In genomic region chr10:115387891-115388290, GRCm38 (mm10) we compare ENCODE assay signal across 12 mouse cellular contexts. TPM values are rescaled to one million over a fixed set of nuclear protein-coding genes. Genes with fewer than 3 reads are reported as not detected.
DNase-seq lines count a peak whose midpoint lies in the region; ATAC-seq and TF ChIP-seq lines count a peak whose summit lies in the region.
"Had no signal": no experiment of that assay in that cellular context is flagged by ENCODE, and none has a peak within 500 bp of the region (broad histone marks: within the 10 kb centered on the region; RNA-seq: fewer than 3 reads in every experiment).

No protein-coding gene starts in this region.

- no peak for ATAC-seq in forebrain, embryonic 12.5 days (ENCODE audit: low FRiP score)
- no peak for ATAC-seq in forebrain, embryonic 11.5 days (replicated peaks; ENCODE audit: low FRiP score)
- ATAC-seq in limb, embryonic 11.5 days (ENCODE audit: insufficient number of reproducible peaks, low FRiP score, low TSS enrichment, low read depth): no peak
- ATAC-seq in midbrain, embryonic 14.5 days (ENCODE audit: low FRiP score, low TSS enrichment): no peak
- no peak for ATAC-seq in frontal cortex, adult (ENCODE audit: low TSS enrichment)
- ATAC-seq in lung, postnatal 0 days: no peak
- ATAC-seq: inflammation-experienced regulatory T-cells, adult 6 months; Patski had no signal

- H3K4me2 ChIP-seq in forebrain, embryonic 12.5 days: peak overlapping the region; percentile 3; the same call in 1 of the 2 replicates
- no peak overlapping the region for H3K4me2 ChIP-seq in forebrain, embryonic 11.5 days (ENCODE audit: low read depth, low read length, severe bottlenecking)
- 0 out of 2 replicates have a peak overlapping the region, but pooled peaks have one; percentile 5 for H3K4me2 ChIP-seq in limb, embryonic 11.5 days (ENCODE audit: low read depth, severe bottlenecking)
- peak overlapping the region; percentile 81 for H3K4me2 ChIP-seq in midbrain, embryonic 14.5 days (ENCODE audit: low read length)
- H3K4me2 ChIP-seq in lung, postnatal 0 days (replicated peaks; ENCODE audit: low read depth, low read length): no peak overlapping the region

- peaks cover 21% of the 10 kb centered on the region; the same call in 1 of the 2 replicates for H3K36me3 ChIP-seq in forebrain, embryonic 12.5 days (replicated peaks)
- no peaks in the 10 kb centered on the region for H3K36me3 ChIP-seq in forebrain, embryonic 11.5 days (ENCODE audit: control insufficient read depth, insufficient read depth, low read length)
- H3K36me3 ChIP-seq in limb, embryonic 11.5 days (ENCODE audit: control insufficient read depth, insufficient read depth, low read length): peaks cover 2% of the 10 kb centered on the region; the same call in 1 of the 2 replicates
- peaks cover 43% of the 10 kb centered on the region for H3K36me3 ChIP-seq in limb, embryonic 10.5 days
- H3K36me3 ChIP-seq in midbrain, embryonic 14.5 days (ENCODE audit: control insufficient read depth, insufficient read depth, low read length): peaks cover 17% of the 10 kb centered on the region
- H3K36me3 ChIP-seq in lung, postnatal 0 days (ENCODE audit: insufficient read depth, low read length): peaks cover 4% of the 10 kb centered on the region; the same call in 1 of the 2 replicates

- H3K4me3 ChIP-seq in forebrain, embryonic 12.5 days (replicated peaks): no peak overlapping the region
- H3K4me3 ChIP-seq in forebrain, embryonic 11.5 days (ENCODE audit: low read depth, low read length): no peak overlapping the region
- H3K4me3 ChIP-seq in limb, embryonic 11.5 days (ENCODE audit: low read depth, low read length): no peak overlapping the region
- no peak overlapping the region for H3K4me3 ChIP-seq in limb, embryonic 10.5 days
- H3K4me3 ChIP-seq in embryonic fibroblast, embryonic 13.5 days (ENCODE audit: insufficient read depth, low read length): peak overlapping the region; percentile 45
- H3K4me3 ChIP-seq in midbrain, embryonic 14.5 days (replicated peaks; ENCODE audit: low read depth, low read length): no peak overlapping the region
- H3K4me3 ChIP-seq in lung, postnatal 0 days (ENCODE audit: low read depth, low read length): no peak overlapping the region
- H3K4me3 ChIP-seq: stomach, embryonic 15.5 days had no signal

- no peak for TF ChIP-seq CTCF in embryonic fibroblast, embryonic 13.5 days (IDR thresholded peaks at IDR 0.05; ENCODE audit: borderline replicate concordance, insufficient read depth, low read length)
- TF ChIP-seq CTCF in lung, postnatal 0 days (IDR thresholded peaks at IDR 0.05): no peak

- no peaks in the 10 kb centered on the region for H3K27me3 ChIP-seq in forebrain, embryonic 12.5 days
- H3K27me3 ChIP-seq in forebrain, embryonic 11.5 days (ENCODE audit: control insufficient read depth, insufficient read depth, low read length): no peaks in the 10 kb centered on the region
- no peaks in the 10 kb centered on the region for H3K27me3 ChIP-seq in limb, embryonic 11.5 days (ENCODE audit: control insufficient read depth, insufficient read depth, low read length)
- no peaks in the 10 kb centered on the region for H3K27me3 ChIP-seq in limb, embryonic 10.5 days (ENCODE audit: low read depth, poor library complexity, severe bottlenecking)
- H3K27me3 ChIP-seq in midbrain, embryonic 14.5 days (ENCODE audit: control insufficient read depth, insufficient read depth, low read length): no peaks in the 10 kb centered on the region
- H3K27me3 ChIP-seq in lung, postnatal 0 days (replicated peaks; ENCODE audit: insufficient read depth, low read length): no peaks in the 10 kb centered on the region
- H3K27me3 ChIP-seq: Patski; stomach, embryonic 15.5 days had no signal

- H3K27ac ChIP-seq in forebrain, embryonic 12.5 days: no peak overlapping the region
- H3K27ac ChIP-seq in forebrain, embryonic 11.5 days (ENCODE audit: low read depth, low read length): no peak overlapping the region
- H3K27ac ChIP-seq in limb, embryonic 11.5 days (replicated peaks; ENCODE audit: low read depth, low read length): no peak overlapping the region
- H3K27ac ChIP-seq in limb, embryonic 10.5 days: no peak overlapping the region
- peak overlapping the region; percentile 89 for H3K27ac ChIP-seq in embryonic fibroblast, embryonic 13.5 days (ENCODE audit: insufficient read depth, low read length)
- H3K27ac ChIP-seq in midbrain, embryonic 14.5 days (replicated peaks; ENCODE audit: low read depth, low read length): no peak overlapping the region
- H3K27ac ChIP-seq in lung, postnatal 0 days (ENCODE audit: low read length): no peak overlapping the region
- H3K27ac ChIP-seq: stomach, embryonic 15.5 days had no signal

- peak; percentile 41; the same call in 1 of the 2 replicates for TF ChIP-seq POLR2A in embryonic fibroblast, embryonic 13.5 days (IDR thresholded peaks at IDR 0.05; ENCODE audit: low read depth, low read length)

- DNase-seq in forebrain, embryonic 11.5 days (ENCODE audit: low spot score): no peak
- DNase-seq in limb, embryonic 11.5 days (ENCODE audit: low spot score): no peak
- DNase-seq in limb, embryonic 10.5 days (ENCODE audit: low spot score): no peak
- no peak for DNase-seq in midbrain, embryonic 14.5 days
- no peak for DNase-seq in lung, postnatal 0 days (ENCODE audit: low spot score)
- DNase-seq: gastrocnemius, postnatal 14 days had no signal

- no peaks in the 10 kb centered on the region for H3K9me3 ChIP-seq in forebrain, embryonic 12.5 days
- no peaks in the 10 kb centered on the region for H3K9me3 ChIP-seq in forebrain, embryonic 11.5 days (ENCODE audit: control insufficient read depth, low read length)
- no peaks in the 10 kb centered on the region for H3K9me3 ChIP-seq in limb, embryonic 11.5 days (ENCODE audit: control insufficient read depth, low read length)
- H3K9me3 ChIP-seq in limb, embryonic 10.5 days (replicated peaks): no peaks in the 10 kb centered on the region
- no peaks in the 10 kb centered on the region for H3K9me3 ChIP-seq in midbrain, embryonic 14.5 days (ENCODE audit: control insufficient read depth, low read length)
- no peaks in the 10 kb centered on the region for H3K9me3 ChIP-seq in lung, postnatal 0 days (ENCODE audit: low read length)
- H3K9me3 ChIP-seq: stomach, embryonic 15.5 days had no signal

- no peak for TF ChIP-seq EP300 in lung, postnatal 0 days (IDR thresholded peaks at IDR 0.05)

- H3K9ac ChIP-seq in forebrain, embryonic 12.5 days: no peak overlapping the region
- H3K9ac ChIP-seq in forebrain, embryonic 11.5 days (ENCODE audit: low read length): no peak overlapping the region
- no peak overlapping the region for H3K9ac ChIP-seq in limb, embryonic 11.5 days (ENCODE audit: low read length)
- H3K9ac ChIP-seq in midbrain, embryonic 14.5 days (replicated peaks; ENCODE audit: low read length): 0 out of 2 replicates have a peak overlapping the region, but pooled peaks have one; percentile 34
- H3K9ac ChIP-seq in lung, postnatal 0 days (replicated peaks; ENCODE audit: low read depth): no peak overlapping the region
- H3K9ac ChIP-seq: stomach, embryonic 15.5 days had no signal

- peaks cover 30% of the 10 kb centered on the region for H3K4me1 ChIP-seq in forebrain, embryonic 12.5 days
- H3K4me1 ChIP-seq in forebrain, embryonic 11.5 days (replicated peaks; ENCODE audit: control insufficient read depth, insufficient read depth, low read length): 0 out of 2 replicates have a peak, but pooled peaks cover 3% of the 10 kb centered on the region
- peaks cover 3% of the 10 kb centered on the region; the same call in 1 of the 2 replicates for H3K4me1 ChIP-seq in limb, embryonic 11.5 days (ENCODE audit: control insufficient read depth, insufficient read depth, low read length)
- peaks cover 13% of the 10 kb centered on the region for H3K4me1 ChIP-seq in limb, embryonic 10.5 days
- H3K4me1 ChIP-seq in embryonic fibroblast, embryonic 13.5 days (ENCODE audit: control insufficient read depth, insufficient read depth, low read length): peaks cover 6% of the 10 kb centered on the region; the same call in 1 of the 2 replicates
- peaks cover 37% of the 10 kb centered on the region for H3K4me1 ChIP-seq in midbrain, embryonic 14.5 days (ENCODE audit: control insufficient read depth, insufficient read depth, low read length)
- H3K4me1 ChIP-seq in lung, postnatal 0 days (ENCODE audit: insufficient read depth, low read depth, low read length): no peaks in the 10 kb centered on the region

- WGBS in forebrain, embryonic 12.5 days: 90% methylated on average over 3 of the region's 3 CpGs
- 92% methylated on average over 3 of the region's 3 CpGs for WGBS in forebrain, embryonic 11.5 days
- WGBS in limb, embryonic 11.5 days: 91% methylated on average over 3 of the region's 3 CpGs
- 94% methylated on average over 3 of the region's 3 CpGs for WGBS in limb, embryonic 10.5 days
- 77% methylated on average over 3 of the region's 3 CpGs for WGBS in midbrain, embryonic 14.5 days
- WGBS in lung, postnatal 0 days: 73% methylated on average over 3 of the region's 3 CpGs

RNA-seq across cellular contexts. Expression of gene Zfc3h1, which starts 3.1 kb away (rescaled TPM):
- polyA plus RNA-seq in forebrain, embryonic 12.5 days (2016; fragmentation: Nextera tagmentation; extraction: Ambion mirVana): 26.1 and 26.7 TPM in 2 replicates
- polyA plus RNA-seq in forebrain, embryonic 11.5 days (2014; fragmentation: Nextera tagmentation; extraction: Ambion mirVana): 23.1 and 29.4 TPM in 2 replicates
- 28.2 and 28.3 TPM in 2 replicates for polyA plus RNA-seq in limb, embryonic 11.5 days (2014; fragmentation: Nextera tagmentation; extraction: Ambion mirVana)
- 16.7 and 18.0 TPM in 2 replicates for polyA plus RNA-seq in limb, embryonic 10.5 days (2016; fragmentation: Nextera tagmentation; extraction: Ambion mirVana)
- 97.1 and 120 TPM in 2 replicates for polyA plus RNA-seq in embryonic fibroblast, embryonic 13.5 days (2011; ENCODE audit: insufficient read length, low read depth, missing spikeins)
- 25.4 and 28.6 TPM in 2 replicates for polyA plus RNA-seq in midbrain, embryonic 14.5 days (2014; fragmentation: Nextera tagmentation; extraction: Ambion mirVana)
- 13.9 and 17.0 TPM in 2 replicates for polyA plus RNA-seq in lung, postnatal 0 days (2015; fragmentation: Nextera tagmentation; extraction: Ambion mirVana)

RNA-seq across cellular contexts. Expression of gene Thap2, which starts 3.6 kb away (rescaled TPM):
- polyA plus RNA-seq in forebrain, embryonic 12.5 days (2016; fragmentation: Nextera tagmentation; extraction: Ambion mirVana): 32.3 and 36.9 TPM in 2 replicates
- 26.1 and 29.2 TPM in 2 replicates for polyA plus RNA-seq in forebrain, embryonic 11.5 days (2014; fragmentation: Nextera tagmentation; extraction: Ambion mirVana)
- polyA plus RNA-seq in limb, embryonic 11.5 days (2014; fragmentation: Nextera tagmentation; extraction: Ambion mirVana): 21.3 and 21.7 TPM in 2 replicates
- 21.7 and 24.0 TPM in 2 replicates for polyA plus RNA-seq in limb, embryonic 10.5 days (2016; fragmentation: Nextera tagmentation; extraction: Ambion mirVana)
- polyA plus RNA-seq in embryonic fibroblast, embryonic 13.5 days (2011; ENCODE audit: insufficient read length, low read depth, missing spikeins): 14.0 and 14.4 TPM in 2 replicates
- polyA plus RNA-seq in midbrain, embryonic 14.5 days (2014; fragmentation: Nextera tagmentation; extraction: Ambion mirVana): 24.5 and 27.3 TPM in 2 replicates
- polyA plus RNA-seq in lung, postnatal 0 days (2015; fragmentation: Nextera tagmentation; extraction: Ambion mirVana): 16.2 and 17.4 TPM in 2 replicates

RNA-seq across cellular contexts. Expression of gene Tmem19, which starts 25.6 kb away (rescaled TPM):
- polyA plus RNA-seq in forebrain, embryonic 12.5 days (2016; fragmentation: Nextera tagmentation; extraction: Ambion mirVana): 35.3 and 43.3 TPM in 2 replicates
- 32.6 and 33.7 TPM in 2 replicates for polyA plus RNA-seq in forebrain, embryonic 11.5 days (2014; fragmentation: Nextera tagmentation; extraction: Ambion mirVana)
- polyA plus RNA-seq in limb, embryonic 11.5 days (2014; fragmentation: Nextera tagmentation; extraction: Ambion mirVana): 25.8 and 28.2 TPM in 2 replicates
- polyA plus RNA-seq in limb, embryonic 10.5 days (2016; fragmentation: Nextera tagmentation; extraction: Ambion mirVana): 21.2 and 26.2 TPM in 2 replicates
- 40.7 and 51.5 TPM in 2 replicates for polyA plus RNA-seq in embryonic fibroblast, embryonic 13.5 days (2011; ENCODE audit: insufficient read length, low read depth, missing spikeins)
- 32.5 and 43.3 TPM in 2 replicates for polyA plus RNA-seq in midbrain, embryonic 14.5 days (2014; fragmentation: Nextera tagmentation; extraction: Ambion mirVana)
- polyA plus RNA-seq in lung, postnatal 0 days (2015; fragmentation: Nextera tagmentation; extraction: Ambion mirVana): 26.0 and 31.1 TPM in 2 replicates

Comparison
In these comparisons a context has a peak if more than half of its experiments do, and no peak if none do; other contexts are left out.
1. H3K4me2 ChIP-seq: peak in forebrain, embryonic 12.5 days (single experiment), limb, embryonic 11.5 days (single experiment) and midbrain, embryonic 14.5 days (single experiment); none in forebrain, embryonic 11.5 days (single experiment) and lung, postnatal 0 days (single experiment).